Mouse (Mus musculus): ENCODE results near the gene Gm20830.
"Not testable (repeated sequence)": the region's sequence is repeated elsewhere in the genome, so short reads cannot be mapped to it uniquely, and the experiment has no call there.

Gene Gm20830

GRCm38 (mm10) chrY:6918182-6918581, at the start of gene Gm20830:
Gene Gm20830 (minus strand): TSS chrY:6918282.
- DNase-seq (ENCODE audit: low read depth, low spot score) = not testable (repeated sequence)
